Mouse (Mus musculus): ENCODE data around the gene Gpkow.

GRCm38 (mm10) chrX:7728922-7729265 is 32.0 kb downstream of the Gpkow start:
- TF ChIP-seq CTCF (IDR thresholded peaks at IDR 0.05; ENCODE audit: control insufficient read depth, insufficient read depth, insufficient read length) (no peak), MYOD1 (IDR thresholded peaks at IDR 0.05; ENCODE audit: control insufficient read depth, insufficient read length, low read depth) (no peak), MAX (IDR thresholded peaks at IDR 0.05) (no peak), CEBPB (IDR thresholded peaks at IDR 0.05; ENCODE audit: low read depth) (no peak)

Data from C2C12 (cell line).